Mouse (Mus musculus) adrenal gland, adult 2 months (tissue): ENCODE results near the gene Ptprm. TPM values are rescaled to one million over a fixed set of nuclear protein-coding genes. Genes with fewer than 3 reads are reported as not detected.

Source experiments
- DNase-seq: peaks from one replicate; pipeline ENCODE4 v3.0.0; 2021
- polyA plus RNA-seq: library from polyadenylated mRNA; depleted of rRNA; stranded (reverse); fragments of >200 nt; gene quantifications from 2 replicates; pipeline ENCODE4 v1.2.3, GENCODE M21; 2012
- total RNA-seq, 2 experiments: library from RNA; stranded (reverse); gene quantifications; 2 replicates each; pipeline ENCODE4 v1.2.3; 2021

Gene Ptprm
- total and polyA plus RNA-seq, 3 experiments = 8.6 to 33.3 (median 27.8) TPM

GRCm38 (mm10) chr17:66874810-66875209 lies 479.4 kb downstream of the Ptprm start:
- DNase-seq = no peak

- no peak for DNase-seq
These were observed 482.9 kb downstream of the Ptprm start for GRCm38 (mm10) chr17:66871396-66871795.

- DNase-seq = peak; percentile 4
These were observed 484.7 kb downstream of the Ptprm start for GRCm38 (mm10) chr17:66869581-66870002.

- DNase-seq = no peak
These were observed 489.8 kb downstream of the Ptprm start for GRCm38 (mm10) chr17:66864441-66864840.

- no peak for DNase-seq
These were observed 492.7 kb downstream of the Ptprm start for GRCm38 (mm10) chr17:66861557-66861956.

- DNase-seq = peak; percentile 10
These were observed 495.5 kb downstream of the Ptprm start for GRCm38 (mm10) chr17:66858757-66859156.

- no peak for DNase-seq
These were observed 501.8 kb downstream of the Ptprm start for GRCm38 (mm10) chr17:66852496-66852895.

GRCm38 (mm10) chr17:66847011-66847410 lies 507.2 kb downstream of the Ptprm start:
- peak; percentile 50 for DNase-seq

- DNase-seq = no peak
These were observed 531.9 kb downstream of the Ptprm start for GRCm38 (mm10) chr17:66822347-66822746.

- no peak for DNase-seq
These were observed 536.9 kb downstream of the Ptprm start for GRCm38 (mm10) chr17:66817380-66817779.

GRCm38 (mm10) chr17:66815921-66816320 lies 538.3 kb downstream of the Ptprm start:
- DNase-seq = no peak

- no peak for DNase-seq
These were observed 540.5 kb downstream of the Ptprm start for GRCm38 (mm10) chr17:66813786-66814185.

GRCm38 (mm10) chr17:66813346-66813745 lies 540.9 kb downstream of the Ptprm start:
- no peak for DNase-seq

- peak; percentile 26 for DNase-seq
These were observed 544.5 kb downstream of the Ptprm start for GRCm38 (mm10) chr17:66809786-66810185.

- no peak for DNase-seq
These were observed 546.1 kb downstream of the Ptprm start for GRCm38 (mm10) chr17:66808186-66808585.

- no peak for DNase-seq
These were observed 552.2 kb downstream of the Ptprm start for GRCm38 (mm10) chr17:66801831-66802687.

GRCm38 (mm10) chr17:66800231-66800630 lies 554.0 kb downstream of the Ptprm start:
- no peak for DNase-seq

GRCm38 (mm10) chr17:66786166-66786565 lies 568.1 kb downstream of the Ptprm start:
- DNase-seq = no peak

- no peak for DNase-seq
These were observed 568.7 kb downstream of the Ptprm start for GRCm38 (mm10) chr17:66785586-66785985.

- no peak for DNase-seq
These were observed 570.7 kb downstream of the Ptprm start for GRCm38 (mm10) chr17:66783601-66784000.

GRCm38 (mm10) chr17:66783075-66783492 lies 571.2 kb downstream of the Ptprm start:
- DNase-seq = no peak

- DNase-seq = peak; percentile 10
These were observed 572.3 kb downstream of the Ptprm start for GRCm38 (mm10) chr17:66781910-66782309.

- peak; percentile 39 for DNase-seq
These were observed 575.2 kb downstream of the Ptprm start for GRCm38 (mm10) chr17:66779026-66779425.
